Mouse (Mus musculus): Measurements from ENCODE around the gene Sucla2. TPM values are rescaled to one million over a fixed set of nuclear protein-coding genes. Genes with fewer than 3 reads are reported as not detected.

The Sucla2 gene
- 3.7 and 4.1 TPM in 2 replicates for polyA plus RNA-seq (2012; rRNA removed)

GRCm38 (mm10) chr14:73524766-73525448 lies at the start of gene Sucla2:
Gene Sucla2 (plus strand): TSS chr14:73525319.

GRCm38 (mm10) chr14:73509765-73510423 lies 15.2 kb upstream of the Sucla2 start, which contains the start of gene Med4:
Gene Med4 (plus strand): TSS chr14:73510025.

GRCm38 (mm10) chr14:73548051-73548450 lies 22.9 kb downstream of the Sucla2 start, which contains the start of gene Nudt15:
Gene Nudt15 (minus strand): TSS chr14:73548242.

Other genes with a start within 250 kb of the Sucla2 start
- gene Rb1, start 199.5 kb upstream of the Sucla2 start, polyA plus RNA-seq (2012; rRNA removed) = 0.33 and 0.39 TPM in 2 replicates
- gene Itm2b, start 140.0 kb upstream of the Sucla2 start, polyA plus RNA-seq (2012; rRNA removed) = 301 and 417 TPM in 2 replicates
- gene Med4, start 15.3 kb upstream of the Sucla2 start, polyA plus RNA-seq (2012; rRNA removed) = 2.9 TPM in 2 replicates
- gene Nudt15, start 22.9 kb downstream of the Sucla2 start, polyA plus RNA-seq (2012; rRNA removed) = 0.41 and 0.43 TPM in 2 replicates
- not detected in 2 replicates for gene Gm21750, start 135.9 kb downstream of the Sucla2 start, polyA plus RNA-seq (2012; rRNA removed)